Mouse (Mus musculus) T-helper 17 cell (primary cell): ENCODE results near the gene Aifm2.

Source experiments
- in situ Hi-C, 2 experiments: fragments of 300-600 bp; cut with MboI, MseI; formaldehyde crosslinking; loops; 1 replicate in 1 of 2; 2 replicates in 1 of 2; pipeline ENCODE4 v1.15.1; 2025; ENCODE audit warnings: high pct_unique_total_duplicates in 2 of 2

Gene Aifm2

DNA sequence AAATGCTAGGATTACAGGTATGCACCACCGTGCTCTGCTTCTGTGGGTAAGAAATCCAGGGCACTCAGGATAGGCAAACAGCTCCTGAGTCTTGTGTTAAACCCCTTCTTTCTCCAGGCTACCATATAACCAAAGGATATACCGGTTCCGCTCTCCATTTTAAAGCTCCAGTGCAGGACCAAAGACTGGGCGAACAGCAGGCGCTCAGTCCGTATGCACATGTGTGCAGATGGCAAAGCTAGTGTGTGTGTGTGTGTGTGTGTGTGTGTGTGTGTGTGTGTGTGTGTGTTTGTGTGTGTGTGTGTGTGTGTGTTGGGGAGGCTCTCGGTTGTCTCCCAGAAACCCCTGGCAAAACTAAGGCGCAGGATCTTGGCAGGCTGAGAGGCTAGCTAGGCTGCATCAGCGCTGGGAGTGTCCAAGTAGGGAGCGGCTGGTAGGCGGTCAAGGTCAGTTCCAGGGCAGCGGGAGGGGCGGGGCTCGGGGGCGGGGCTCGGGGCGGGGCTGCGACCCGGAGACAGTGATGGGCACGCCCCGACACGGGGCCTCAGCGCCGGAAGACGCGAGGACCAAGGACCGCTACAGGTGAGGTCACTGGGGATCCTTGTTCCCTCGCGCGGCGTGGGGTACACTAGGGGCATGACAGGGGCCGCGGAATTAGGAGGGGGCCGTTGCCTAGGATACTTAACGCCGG, at the start of gene Aifm2:
Gene Aifm2 (plus strand): TSS at position 493 of the 691 bp plus-strand sequence.
- in situ Hi-C loops, result no loop called here

DNA sequence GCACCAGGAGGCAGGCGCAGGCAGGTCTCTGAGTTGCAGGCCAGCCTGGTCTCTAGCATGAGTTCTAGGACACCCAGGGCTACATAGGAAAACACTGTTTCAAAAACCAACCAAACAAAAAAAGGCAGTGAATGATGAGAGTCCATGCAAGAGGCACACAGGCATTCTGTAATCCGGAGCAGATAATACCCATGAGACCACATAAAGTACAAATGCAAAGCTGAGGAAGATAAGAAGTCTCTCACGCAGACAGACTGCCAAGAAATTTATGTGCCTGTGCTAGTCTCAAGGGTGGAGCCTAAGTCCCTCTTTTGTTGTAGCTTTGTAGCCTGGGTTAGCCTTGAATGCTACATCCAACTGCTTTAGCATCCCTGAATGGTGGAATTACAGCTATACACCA, 49.4 kb upstream of the Aifm2 start:
- in situ Hi-C loops, result loop anchor here (25.0 kb wide), 2 partner anchors 922 to 1097 kb away; partner anchors contain the start of gene Kif1bp (in 1 of the 2)

DNA sequence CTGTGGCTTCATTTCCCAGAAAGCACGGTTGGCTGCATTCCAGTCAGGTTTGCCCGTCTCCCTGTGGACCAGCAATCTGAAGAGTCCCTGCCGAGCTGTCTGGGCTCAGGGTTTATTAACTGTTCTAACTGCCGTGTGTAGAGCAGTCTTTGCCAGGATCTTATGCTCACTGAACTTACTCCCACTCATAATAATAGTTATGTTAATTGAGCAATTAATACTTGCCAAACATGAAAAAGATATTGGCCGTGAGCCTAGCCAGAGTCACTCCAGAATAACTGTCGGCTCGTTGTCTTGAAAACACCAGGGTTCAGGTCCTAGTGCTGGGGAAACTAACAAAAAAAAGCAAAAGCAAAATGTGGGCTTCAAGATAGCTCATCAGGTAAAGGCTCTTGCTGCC, 45.8 kb upstream of the Aifm2 start:
- in situ Hi-C loops, result loop anchor here (25.0 kb wide), 2 partner anchors 918 to 1093 kb away; partner anchors contain the start of gene Kif1bp (in 1 of the 2)

DNA sequence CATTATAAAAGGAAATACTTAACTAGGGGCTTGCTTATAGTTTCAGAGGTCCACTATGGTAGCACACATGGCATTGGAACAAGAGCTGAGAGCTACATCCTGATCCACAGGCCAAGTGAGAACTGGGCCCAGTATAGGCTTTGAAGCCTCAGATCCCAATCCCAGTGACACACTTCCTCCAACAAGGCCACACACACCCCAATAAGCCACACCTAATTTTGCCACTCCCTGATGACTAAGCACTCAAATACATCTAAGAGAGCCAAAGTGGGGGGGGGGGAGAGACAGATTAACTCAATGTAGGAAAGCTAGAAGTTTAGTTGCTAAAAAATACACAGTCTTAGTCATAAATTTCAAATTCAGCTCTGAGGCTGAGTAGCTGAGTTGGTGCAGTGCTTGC, 45.2 kb upstream of the Aifm2 start:
- in situ Hi-C loops, result loop anchor here (25.0 kb wide), 2 partner anchors 917 to 1092 kb away; partner anchors contain the start of gene Kif1bp (in 1 of the 2)

DNA sequence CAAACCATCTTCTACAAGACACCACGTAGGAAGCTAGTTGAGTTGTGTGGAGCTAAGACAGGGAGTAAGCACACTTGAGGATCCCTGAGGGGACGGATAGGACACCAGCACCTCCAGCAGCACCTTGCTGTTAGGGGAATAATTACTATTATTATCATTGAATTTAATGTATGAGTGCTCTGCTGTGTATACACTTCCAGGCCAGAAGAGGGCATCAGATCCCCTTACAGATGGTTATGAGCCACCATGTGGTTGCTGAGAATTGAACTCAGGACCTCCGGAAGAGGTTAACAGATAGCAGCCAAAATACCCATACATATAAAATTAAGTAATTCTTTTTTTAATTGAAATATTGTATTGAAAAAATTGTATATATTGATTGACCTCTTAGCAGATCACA, 44.3 kb upstream of the Aifm2 start:
- in situ Hi-C loops, result loop anchor here (25.0 kb wide), 2 partner anchors 917 to 1092 kb away; partner anchors contain the start of gene Kif1bp (in 1 of the 2)

DNA sequence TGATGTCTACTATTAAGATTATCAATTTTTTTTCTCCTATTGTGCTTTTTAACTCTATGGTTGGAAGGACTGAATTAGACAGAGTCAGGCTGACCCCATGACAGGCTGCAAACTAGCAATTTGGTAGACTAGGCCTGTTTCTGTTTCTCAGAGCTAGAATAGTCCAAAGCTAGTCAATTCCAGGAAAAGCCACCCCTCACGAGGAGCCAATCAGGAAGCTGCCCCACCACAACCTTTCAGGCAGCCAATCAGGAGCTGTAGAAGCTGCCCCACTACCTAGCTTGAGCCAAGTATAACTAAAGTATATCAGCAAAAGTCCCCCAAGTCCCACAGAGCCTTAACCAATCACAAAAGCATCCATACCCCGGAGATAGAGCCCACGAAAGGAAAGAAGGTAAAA, 39.1 kb upstream of the Aifm2 start:
- in situ Hi-C loops, result loop anchor here (25.0 kb wide), 2 partner anchors 661 to 1111 kb away; partner anchors contain the start of gene Ccar1 (in 1 of the 2)

DNA sequence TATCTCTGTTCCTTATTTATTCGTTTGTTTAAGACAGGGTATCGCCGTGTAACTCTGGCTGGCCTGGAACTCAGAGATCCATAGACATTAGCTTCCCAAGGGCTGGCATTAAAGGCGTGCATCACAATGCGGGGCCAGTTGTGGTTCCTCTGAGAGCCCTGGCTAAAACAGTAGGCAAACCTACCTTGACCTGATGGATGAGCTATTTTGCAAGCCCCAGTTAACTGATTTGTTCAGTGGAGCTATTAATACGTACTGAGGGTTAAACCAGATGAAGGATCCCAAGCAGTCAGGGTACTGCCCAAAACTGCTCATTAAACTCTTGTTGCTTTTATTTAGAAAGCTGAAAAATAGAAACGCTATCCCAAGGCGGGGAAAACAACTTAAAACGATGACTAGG, 35.5 kb upstream of the Aifm2 start:
- in situ Hi-C loops, result loop anchor here (25.0 kb wide), 2 partner anchors 658 to 1108 kb away; partner anchors contain the start of gene Ccar1 (in 1 of the 2)

DNA sequence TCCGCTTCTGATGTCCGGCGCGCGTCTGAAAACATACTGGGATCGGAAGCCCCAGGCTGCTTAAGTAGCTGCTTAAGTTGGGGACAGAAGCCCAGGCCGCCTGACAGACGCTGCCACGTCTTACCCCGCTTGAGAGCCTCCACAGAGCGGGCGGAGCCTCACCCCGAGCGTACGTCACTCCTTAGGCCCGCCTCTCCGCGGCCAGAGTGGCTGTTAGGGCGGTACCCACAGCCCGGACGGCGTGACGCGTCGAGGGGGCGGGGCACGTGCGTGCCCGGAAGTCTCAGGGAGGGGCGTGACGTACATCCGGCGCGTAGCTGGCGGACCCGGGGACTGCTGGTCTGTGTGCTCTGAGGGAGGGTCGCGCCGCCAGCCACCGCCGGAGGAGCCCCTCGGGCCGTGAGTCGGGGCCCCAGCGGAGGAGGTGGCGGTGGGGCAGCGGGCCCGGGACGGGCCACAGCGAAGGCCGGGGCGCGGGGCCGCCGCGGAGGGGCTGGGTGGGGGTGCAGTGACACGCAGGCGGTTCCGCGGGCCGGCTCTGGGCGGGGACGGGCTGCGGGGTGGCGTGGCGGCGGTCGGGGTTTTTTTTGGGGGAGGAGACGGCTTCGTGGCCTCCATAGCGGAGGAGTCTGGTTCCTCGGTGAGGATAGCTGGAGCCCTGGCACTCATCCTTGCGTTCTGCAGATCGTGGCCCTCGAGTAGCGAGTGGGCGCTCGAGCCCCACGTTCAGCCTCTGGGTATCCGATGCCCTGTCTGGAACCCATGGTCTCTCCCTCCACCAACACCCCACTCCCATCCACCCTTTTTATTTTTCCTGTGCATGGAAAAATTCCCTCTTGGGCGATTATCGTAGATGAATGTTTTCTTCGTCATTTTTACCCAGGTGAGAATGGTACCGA, 34.8 kb upstream of the Aifm2 start, which contains the start of gene Sar1a:
Gene Sar1a (plus strand): TSS at position 285 of the 899 bp plus-strand sequence.
- in situ Hi-C loops, result loop anchor here (25.0 kb wide), 2 partner anchors 657 to 1107 kb away; partner anchors contain the start of gene Ccar1 (in 1 of the 2)

DNA sequence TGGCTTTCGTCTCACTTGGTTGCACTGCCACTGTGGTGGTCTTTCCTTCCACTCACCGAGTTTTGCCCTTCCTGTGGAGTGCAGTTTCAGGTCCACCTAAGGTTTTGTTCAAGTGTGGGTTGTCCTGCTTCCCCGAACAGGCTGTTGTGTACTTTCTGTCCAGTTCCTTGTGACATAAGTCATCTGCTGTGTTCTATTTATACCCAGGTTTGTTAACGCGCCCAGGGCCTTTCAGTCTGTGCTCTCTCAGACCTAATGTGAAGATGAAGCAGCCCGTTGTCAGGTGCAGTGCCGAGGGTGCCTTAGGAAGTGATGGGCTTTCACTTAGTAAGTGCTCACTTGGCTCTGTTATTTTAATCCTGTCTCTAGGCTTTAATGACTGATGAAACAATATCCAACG, 25.7 kb upstream of the Aifm2 start:
- in situ Hi-C loops, result loop anchor here (25.0 kb wide), 2 partner anchors 648 to 1098 kb away; partner anchors contain the start of gene Ccar1 (in 1 of the 2)

DNA sequence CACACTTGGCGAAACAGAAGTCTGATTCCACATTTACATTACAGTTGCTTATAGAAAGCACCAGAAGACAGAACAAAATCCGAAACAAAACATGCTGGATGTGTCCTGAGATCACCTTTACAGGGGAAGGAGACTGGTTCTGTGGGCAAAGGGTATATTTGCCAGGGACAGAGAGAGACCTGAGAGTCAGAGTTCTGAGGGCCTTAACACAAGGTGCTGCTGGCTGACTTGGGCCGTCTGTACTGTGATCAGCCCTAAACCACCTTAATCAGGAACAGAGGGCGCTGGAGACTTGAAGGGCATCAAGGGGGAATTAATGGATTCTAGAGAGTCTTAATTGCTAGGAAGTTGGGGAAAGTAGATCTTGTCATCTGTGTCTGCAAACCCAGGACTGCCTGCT, 21.5 kb upstream of the Aifm2 start:
- in situ Hi-C loops, result loop anchor here (25.0 kb wide), 2 partner anchors 644 to 1094 kb away; partner anchors contain the start of gene Ccar1 (in 1 of the 2)

DNA sequence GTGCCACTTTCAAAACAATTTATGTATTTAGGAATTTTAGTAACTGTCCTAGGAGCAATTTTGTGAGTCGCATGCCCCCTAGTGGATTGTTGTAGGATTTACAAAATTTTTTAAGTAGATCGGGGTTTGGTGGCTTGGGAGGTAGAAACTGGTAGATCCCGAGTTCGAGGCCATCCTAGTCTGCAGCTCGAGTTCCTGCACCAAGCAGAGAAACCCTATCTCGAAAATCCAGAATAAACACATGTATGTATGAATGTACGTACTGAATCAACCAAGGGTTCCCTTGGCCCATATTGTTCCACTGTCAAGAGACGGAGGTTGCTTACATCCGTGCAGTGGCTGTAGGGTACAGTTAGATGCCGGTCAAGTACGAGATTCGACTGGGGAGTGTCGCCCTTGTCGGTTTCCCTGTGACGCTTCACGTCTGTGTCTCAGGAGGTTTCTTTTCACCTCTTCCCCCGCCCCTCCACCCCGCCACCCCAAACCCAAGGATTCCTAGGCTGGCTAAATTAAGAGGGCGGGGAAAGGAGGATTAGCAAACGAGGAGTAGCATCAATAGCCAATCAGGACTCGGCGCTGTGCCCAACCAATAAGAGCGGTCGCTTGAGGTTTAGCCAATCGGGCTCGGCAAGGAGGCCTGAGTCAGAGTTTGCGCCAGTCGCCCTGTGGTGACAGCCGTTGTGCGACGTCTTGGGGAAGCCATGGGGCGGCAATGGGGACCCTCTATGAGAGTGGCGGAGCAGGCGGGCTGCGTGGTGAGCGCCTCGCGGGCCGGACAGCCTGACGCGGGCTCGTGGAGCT, 20.0 kb upstream of the Aifm2 start, which contains the start of gene Tysnd1:
Gene Tysnd1 (plus strand): TSS at position 645 of the 801 bp plus-strand sequence.
- in situ Hi-C loops, result loop anchor here (25.0 kb wide), 2 partner anchors 642 to 1092 kb away; partner anchors contain the start of gene Ccar1 (in 1 of the 2)

DNA sequence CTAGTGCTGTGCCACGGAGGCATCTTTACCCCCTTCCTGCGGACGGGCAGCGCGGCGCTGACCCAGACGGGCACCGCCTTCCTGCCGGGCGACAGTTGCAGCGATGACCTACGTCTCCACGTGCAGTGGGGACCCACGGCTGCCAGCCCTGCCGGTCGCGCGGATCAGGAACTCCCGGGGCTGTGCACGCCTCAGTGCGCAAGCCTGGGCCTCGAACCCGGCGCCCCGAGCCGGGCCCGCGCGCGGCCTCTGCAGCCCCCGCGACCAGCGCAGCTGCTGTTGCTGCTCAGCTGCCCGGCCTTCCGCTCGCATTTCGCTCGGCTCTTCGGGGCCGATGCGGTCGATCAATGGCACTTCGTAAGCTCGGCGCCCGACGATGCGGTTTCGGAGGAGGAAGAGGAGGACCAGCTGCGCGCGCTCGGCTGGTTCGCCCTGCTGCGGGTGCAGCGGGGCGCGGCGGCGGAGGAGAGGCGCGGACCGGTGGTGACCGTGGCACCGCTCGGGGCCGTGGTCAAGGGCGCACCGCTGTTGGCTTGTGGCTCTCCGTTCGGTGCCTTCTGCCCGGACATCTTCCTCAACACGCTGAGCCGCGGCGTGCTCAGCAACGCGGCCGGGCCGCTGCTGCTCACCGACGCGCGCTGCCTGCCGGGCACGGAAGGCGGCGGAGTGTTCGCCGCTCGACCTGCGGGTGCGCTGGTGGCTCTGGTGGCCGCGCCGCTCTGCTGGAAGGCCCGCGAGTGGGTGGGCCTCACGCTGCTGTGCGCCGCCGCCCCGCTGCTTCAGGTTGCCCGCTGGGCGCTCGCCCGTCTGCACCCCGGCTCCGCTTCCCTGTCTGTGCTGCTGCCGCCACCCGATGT, 19.1 kb upstream of the Aifm2 start:
- in situ Hi-C loops, result loop anchor here (25.0 kb wide), 2 partner anchors 641 to 1091 kb away; partner anchors contain the start of gene Ccar1 (in 1 of the 2)

DNA sequence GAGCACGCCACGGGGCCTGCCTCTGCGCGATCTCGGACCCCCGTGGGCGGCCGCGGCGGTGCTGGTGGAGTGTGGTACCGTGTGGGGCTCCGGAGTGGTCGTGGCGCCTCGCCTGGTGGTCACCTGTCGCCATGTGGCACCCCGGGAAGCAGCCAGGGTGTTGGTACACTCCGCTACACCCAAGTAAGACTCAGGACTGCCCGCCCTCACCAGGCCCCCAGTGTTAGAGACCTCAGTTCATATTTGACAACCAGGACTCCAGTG, 18.6 kb upstream of the Aifm2 start:
- in situ Hi-C loops, result loop anchor here (25.0 kb wide), 2 partner anchors 641 to 1091 kb away; partner anchors contain the start of gene Ccar1 (in 1 of the 2)

DNA sequence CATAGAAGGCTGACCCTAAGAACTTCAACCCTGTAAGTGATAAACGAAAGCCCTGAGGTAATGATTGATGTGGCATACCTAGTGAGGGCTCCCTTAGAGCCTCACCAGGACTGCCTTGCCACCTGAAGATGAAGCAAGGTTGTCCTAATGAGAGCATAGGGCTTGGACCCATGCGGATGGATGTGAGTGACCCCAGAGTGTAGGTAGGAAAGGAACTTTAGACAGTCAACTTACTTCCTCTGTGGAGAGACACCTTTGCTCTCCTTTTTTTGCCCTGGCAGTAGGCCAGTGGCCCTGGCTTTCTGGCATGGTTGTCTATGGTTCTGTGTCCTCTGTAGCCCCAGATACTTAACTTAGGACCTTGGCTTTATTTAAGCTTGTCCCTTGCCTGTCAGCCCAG, 18.0 kb upstream of the Aifm2 start:
- in situ Hi-C loops, result loop anchor here (25.0 kb wide), 2 partner anchors 640 to 1090 kb away; partner anchors contain the start of gene Ccar1 (in 1 of the 2)

DNA sequence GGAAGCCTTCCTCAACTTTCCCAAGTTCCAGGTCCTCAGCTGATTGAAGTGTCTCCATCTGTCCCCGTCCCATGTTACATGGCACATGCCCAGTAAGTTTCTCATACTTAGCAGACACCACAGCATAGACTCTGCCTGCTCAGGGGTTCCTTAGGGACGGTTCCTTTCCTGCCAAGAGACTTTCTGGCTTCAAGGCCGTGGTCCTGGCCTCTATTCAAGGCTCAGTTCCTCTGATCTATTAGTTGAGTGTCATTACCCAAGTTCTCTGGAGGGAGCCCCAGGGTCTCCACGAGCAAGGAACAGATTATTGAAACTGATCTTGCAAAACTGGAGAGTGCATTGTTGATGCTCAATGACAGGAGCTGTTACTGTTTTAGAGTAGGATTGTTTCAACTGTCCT, 10.4 kb upstream of the Aifm2 start:
- in situ Hi-C loops, result no loop called here

DNA sequence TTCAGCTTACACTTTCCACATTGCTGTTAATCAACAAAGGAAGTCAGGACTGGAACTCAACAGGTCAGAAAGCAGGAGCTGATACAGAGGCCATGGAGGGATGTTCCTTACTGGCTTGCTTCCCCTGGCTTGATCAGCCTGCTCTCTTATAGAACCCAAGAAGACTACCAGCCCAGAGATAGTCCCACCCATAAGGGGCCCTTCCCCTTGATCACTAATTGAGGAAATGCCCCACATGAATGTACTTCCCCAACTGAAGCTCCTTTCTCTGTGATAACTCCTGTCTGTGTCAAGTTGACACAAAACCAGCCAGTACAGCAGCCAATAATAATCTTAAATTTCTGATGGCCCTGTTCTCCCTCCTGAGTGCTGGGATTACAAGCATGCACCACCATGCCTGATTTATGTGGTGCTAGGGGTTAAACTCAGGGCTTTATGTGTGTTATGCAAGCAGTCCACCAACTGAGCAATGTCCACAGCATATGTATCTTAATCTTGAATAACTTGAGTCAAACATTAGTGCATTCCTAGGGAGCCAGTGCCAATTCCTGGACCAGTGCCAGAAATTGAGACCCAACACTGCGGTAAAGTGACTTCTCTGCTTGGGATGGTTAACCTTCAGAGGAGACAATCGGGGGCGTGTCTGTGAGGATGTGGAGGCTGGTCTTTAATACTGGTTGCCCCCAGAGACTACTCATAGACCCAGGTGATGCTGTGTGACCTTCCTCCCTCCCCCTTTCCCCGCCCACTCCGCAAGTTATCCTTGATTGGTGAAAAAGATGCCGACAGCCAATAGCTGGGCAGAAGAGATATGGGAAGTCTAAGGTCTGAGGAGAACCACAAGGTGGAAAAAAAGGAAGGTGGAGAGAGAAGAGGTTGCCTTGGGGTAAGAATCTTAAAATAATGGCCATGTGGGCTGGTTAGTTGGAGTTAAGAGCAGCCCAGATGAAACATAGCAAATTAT, 8.4 kb upstream of the Aifm2 start:
- in situ Hi-C loops, result no loop called here

DNA sequence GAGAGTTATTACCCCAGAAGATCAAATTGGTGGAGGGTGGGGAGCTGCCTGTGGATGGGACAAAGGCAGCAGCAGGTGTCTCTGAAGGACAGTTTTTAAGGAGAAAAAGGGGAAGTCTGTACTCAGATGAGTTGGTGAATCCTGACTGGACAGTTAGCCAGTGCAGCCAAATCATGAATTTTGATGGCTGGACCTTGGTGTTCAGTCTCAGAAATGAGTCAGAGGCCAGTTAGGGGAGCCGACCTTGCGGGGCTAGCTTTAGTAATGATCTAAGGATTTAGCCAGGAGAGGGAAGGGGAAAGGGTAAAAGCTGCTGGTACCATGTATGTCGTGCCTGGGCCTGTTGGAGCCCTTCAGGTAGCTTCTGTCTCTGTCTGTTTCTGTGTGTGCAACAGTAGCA, 1.5 kb upstream of the Aifm2 start:
- in situ Hi-C loops, result no loop called here

DNA sequence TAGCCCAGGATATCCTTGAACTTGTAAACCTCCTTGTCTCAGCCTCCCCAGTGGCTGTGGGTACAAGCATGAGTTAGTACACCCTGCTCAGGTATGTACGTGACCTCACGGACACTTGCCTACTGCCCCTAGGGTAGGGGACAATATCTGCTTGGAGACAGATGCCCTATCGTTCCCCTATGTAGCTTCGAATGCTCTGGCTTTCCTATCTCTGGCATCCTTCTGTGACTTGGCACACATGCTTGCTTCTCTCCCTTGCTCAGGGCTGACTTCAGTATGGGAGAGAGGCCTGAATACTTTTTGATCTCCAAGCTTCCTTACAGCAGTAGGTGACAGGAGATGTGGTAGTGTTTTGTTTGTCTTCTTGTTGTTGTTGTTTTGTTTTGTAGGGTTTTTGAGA, 917 bp upstream of the Aifm2 start:
- in situ Hi-C loops, result no loop called here

DNA sequence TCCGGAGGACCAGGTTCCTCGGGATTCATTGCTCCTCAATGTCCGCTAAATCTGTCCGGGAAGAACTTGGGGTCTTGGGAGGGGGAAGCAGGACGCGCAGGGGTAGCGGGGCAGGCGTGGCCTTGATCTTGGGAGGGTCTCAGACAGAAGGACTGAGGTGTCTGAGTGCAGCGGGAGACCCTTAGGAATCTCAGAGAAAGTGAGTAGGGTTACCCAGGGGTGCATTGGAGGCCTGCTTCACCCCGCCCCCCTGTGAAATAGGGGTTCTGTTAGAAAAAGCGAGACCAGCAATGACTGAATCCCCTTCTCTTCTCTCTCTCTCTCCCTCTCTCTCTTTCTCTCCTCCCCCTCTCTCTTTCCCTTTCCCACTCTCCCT, 387 bp downstream of the Aifm2 start:
- in situ Hi-C loops, result no loop called here
